Mouse (Mus musculus): ENCODE data around the gene Polg2.
"Not testable (repeated sequence)": the region's sequence is repeated elsewhere in the genome, so short reads cannot be mapped to it uniquely, and the experiment has no call there.

The Polg2 gene

DNA sequence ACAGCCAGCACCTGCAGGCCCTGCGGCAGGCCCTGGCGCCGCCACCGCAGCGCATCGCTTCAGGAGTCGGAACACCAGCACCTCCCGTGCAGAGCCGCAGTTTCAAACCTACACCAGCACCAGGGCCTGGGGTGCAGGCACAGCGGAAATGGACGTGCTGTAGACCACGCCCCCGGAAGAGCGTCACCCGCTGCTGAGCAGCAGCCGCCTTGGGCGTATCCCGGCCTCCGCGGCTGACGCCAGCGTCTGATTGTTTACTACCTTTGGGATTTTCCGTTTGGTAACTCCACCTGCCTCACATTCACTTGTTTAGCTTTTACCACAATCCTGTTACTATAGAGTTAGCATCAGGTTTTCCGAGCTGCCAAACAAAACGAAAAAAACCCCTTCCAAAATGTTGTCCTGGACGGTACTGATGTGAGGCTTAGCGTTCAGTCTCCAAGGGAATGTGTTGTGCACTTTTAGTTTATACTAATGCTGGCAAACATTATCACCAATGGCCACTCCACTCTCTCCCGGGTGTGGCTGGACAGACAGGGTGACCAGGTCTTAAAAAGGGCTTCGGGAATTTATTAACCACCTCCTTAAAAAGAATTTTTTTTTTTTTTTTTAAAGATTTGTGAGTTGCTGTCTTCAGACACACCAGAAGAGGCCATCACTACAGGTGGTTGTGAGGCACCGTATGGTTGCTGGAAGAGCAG, at the start of gene Polg2:
TSS of gene Polg2 (minus strand) at position 150 of the 701 bp plus-strand sequence.
- in situ Hi-C loops (cut with MboI) = loop anchor here (5.0 kb wide), 1 partner anchor 32 kb away; no protein-coding TSS in a partner anchor

DNA sequence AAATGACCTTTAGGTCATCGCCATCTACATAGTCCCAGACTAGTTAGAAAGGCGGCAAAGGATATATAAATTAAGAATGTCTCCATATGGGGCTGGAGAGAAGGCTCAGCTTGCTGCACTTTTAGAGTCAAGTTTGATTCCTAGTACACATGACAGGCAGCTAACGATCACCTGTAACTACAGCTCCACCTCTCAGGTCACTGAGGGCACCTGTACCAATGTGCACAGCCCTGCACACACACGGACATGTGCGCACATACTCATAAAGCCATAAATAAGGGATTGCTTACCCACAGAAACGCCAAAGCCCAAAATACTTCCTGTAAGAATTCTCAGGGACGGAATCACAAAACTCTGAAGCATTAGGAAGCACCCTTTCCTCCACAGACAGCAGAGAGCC, 48.7 kb upstream of the Polg2 start:
- in situ Hi-C loops (cut with MboI) = no loop called here

- in situ Hi-C loops (cut with MboI) = no loop called here
These were observed 45.1 kb upstream of the Polg2 start for GRCm38 (mm10) chr11:106824403-106824802.

GRCm38 (mm10) chr11:106823741-106824140, 44.4 kb upstream of the Polg2 start:
- in situ Hi-C loops (cut with MboI) = no loop called here

- in situ Hi-C loops (cut with MboI) = no loop called here
These were observed 43.6 kb upstream of the Polg2 start for GRCm38 (mm10) chr11:106822911-106823310.

GRCm38 (mm10) chr11:106822491-106822890, 43.2 kb upstream of the Polg2 start:
- in situ Hi-C loops (cut with MboI) = no loop called here

DNA sequence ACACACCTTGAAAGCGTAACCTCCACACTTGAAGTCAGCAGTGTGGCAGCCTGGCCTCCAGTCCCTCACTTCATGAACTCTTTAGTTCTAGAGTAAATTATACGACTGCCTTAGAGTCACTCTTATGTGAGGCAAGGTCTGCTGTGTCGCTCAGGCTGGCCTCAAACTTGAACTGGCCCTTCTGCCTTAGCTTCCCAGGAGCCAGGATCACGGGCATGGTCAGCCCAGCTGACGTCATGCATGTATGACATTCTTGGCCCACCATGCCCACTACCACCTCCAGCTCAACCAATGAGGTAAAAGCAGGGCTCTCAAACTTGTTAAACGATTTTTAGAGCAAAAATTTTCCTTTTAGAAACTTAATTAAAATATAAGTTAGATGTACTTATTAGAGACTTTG, 42.1 kb upstream of the Polg2 start:
- in situ Hi-C loops (cut with MboI) = no loop called here

DNA sequence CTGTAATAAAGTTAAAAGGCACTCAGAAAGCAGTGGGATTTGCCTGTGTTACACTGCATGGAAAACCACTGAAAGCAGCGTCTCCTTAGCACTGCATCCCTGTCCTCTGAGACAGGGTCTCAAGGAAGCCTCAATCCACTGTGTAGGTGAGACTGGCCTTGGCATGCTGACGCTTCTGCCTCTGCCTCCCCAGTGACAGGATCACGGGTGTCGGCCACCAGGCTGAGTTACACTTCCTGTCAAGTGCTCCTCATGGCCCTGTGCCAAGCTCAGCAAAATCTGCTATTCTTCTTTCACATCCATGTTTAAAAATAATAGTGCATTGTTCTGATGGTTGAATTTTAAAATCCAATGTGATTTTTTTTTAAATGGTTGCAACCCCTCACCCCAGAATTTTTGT, 41.6 kb upstream of the Polg2 start:
- in situ Hi-C loops (cut with MboI) = no loop called here

- in situ Hi-C loops (cut with MboI) = no loop called here
These were observed 40.9 kb upstream of the Polg2 start for GRCm38 (mm10) chr11:106820252-106820651.

DNA sequence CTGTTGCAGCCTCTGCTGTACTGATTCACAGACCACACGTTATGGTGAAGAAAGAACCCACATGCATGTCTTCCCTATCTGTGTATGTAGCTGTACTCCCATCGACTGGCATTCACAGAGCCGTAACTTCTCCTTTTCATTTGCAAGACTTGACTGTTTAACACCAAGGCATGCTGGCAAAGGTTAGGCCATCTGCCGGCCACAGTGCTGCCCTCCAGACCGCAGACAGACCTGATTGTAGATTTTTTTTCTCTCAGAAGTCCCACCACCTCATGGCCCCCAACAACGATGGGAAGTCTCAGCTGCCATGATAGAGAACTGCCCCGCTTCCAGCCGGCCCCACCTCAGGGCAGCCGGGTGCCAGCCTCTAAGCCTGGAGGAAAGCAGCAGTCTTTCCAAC, 40.3 kb upstream of the Polg2 start:
- in situ Hi-C loops (cut with MboI) = no loop called here

- in situ Hi-C loops (cut with MboI) = no loop called here
These were observed 39.0 kb upstream of the Polg2 start for GRCm38 (mm10) chr11:106818341-106818740.

DNA sequence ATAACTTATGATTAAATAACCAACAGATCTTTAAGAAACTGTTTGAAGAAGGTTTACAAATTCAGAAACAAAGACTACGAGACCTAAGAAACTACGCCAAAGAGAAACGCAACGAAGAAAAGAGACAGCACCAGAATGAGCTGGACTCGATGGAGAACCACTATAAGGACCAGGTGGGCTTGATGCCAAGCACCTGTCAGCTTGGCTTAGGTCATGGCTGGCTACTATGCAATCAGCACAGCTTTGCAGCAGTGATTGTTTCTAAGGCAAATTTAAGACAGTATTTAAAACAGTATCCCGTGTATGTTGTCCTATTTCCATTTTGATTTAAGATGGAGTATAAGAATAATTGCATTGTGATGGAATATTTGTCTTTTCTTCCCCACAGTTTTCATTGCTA, 38.5 kb upstream of the Polg2 start:
- in situ Hi-C loops (cut with MboI) = no loop called here

DNA sequence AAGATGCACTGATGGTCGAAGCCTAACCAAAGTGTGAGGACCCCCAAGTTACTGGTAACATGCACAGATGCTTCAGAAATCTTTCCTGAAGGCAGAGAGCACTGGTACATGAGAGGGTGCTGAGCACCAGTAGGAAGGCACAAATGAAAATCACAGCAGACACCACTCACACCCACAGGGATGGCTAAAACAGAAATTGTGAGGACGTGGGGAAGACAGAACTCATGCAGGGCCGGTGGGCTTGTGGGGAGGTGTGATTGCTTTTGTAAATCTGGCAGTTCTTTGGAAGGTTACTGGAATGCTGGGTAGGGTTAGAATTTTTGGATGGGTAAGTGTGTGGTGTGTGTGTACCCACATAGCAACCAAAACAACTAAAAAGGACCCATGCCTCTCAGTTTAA, 37.8 kb upstream of the Polg2 start:
- in situ Hi-C loops (cut with MboI) = no loop called here

DNA sequence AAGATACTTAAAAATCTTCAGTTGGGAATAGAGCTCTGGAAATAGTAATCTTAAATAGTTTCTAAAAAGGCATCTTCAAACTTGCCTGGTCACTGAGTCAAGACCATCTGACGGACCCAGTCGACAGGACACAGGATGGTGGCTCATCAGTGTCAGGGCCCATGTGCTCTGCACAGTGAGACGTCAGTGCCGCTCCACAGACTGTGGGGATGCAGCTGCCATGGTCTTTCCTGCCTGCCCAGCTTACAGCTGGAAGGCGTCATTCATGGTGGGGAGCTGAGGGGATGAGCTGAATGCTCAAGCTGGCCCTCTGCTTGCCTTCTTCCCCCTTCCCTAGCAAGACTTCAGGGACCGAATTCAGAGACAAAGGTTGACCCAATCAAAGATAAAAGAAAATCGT, 37.0 kb upstream of the Polg2 start:
- in situ Hi-C loops (cut with MboI) = no loop called here

- in situ Hi-C loops (cut with MboI) = no loop called here
These were observed 36.4 kb upstream of the Polg2 start for GRCm38 (mm10) chr11:106815761-106816160.

GRCm38 (mm10) chr11:106815331-106815730, 36.0 kb upstream of the Polg2 start:
- in situ Hi-C loops (cut with MboI) = no loop called here

DNA sequence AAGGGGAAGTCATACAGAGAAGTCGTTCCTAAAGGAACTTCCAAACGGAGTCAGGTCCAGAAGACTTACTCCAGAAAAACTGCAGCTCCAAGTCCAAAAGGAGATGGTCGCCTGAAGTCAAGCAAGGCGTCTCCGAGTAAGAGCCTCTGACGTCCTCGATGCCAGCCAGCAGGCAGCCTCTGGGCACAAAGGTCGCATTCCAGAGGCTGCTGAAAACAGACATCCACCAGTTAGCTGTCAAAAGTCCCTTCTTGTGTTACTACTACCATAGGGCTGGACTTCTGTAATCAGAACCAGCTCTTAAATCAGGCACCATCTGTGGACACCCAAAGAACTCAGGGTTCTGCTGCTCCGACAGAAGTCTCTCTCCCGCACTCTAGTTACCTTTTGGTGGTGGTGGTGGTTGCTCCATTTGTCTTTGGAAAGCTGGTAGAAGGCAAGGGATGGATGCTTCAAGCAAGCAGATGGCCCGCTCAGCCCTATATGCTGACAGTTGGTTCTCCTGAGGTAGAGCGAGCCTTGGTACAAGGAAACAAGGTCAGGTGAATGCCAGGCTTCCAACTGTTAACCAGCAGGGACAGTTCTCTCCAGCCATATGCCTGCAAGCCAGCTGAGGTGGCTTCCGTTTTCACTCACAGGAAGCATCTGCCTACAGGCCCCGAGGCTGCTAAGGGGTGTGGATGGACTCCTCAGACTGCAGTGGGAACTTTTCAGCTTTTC, 35.4 kb upstream of the Polg2 start:
- in situ Hi-C loops (cut with MboI) = no loop called here

DNA sequence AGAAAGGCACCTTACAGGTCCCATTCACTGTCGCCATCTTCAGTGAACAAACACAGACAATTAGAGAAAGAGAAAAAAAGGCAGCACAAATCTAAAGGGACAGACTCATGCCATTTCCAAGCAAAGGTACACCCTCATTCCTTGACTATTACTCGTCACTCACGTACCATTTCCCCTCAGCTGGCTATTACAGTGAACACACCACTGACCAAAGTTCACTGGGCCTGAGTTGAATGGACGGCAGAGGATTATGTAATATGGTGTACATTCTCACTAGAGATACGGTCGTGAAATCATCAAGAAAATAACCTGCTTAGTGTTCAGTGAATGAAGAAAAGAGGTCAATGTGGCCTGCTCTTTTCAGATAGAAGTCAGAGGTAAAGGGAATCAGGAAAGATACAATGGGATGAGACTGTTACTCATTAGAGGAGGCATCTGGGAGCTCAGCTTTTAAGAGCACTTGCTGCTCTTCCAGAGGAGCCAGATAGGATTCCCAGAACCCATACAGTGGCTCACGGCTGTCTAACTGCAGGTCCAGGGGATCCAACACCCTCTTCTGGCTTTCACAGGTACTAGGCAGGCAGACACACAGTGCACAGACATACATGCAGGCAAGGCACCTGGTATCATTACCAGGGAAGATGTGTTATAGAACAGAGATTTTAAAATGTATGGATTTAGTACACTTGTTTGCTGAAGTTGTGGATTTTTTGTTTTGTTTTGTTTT, 33.2 kb upstream of the Polg2 start:
- in situ Hi-C loops (cut with MboI) = no loop called here

- in situ Hi-C loops (cut with MboI) = not testable (repeated sequence)
These were observed 28.1 kb upstream of the Polg2 start for GRCm38 (mm10) chr11:106807442-106807841.

DNA sequence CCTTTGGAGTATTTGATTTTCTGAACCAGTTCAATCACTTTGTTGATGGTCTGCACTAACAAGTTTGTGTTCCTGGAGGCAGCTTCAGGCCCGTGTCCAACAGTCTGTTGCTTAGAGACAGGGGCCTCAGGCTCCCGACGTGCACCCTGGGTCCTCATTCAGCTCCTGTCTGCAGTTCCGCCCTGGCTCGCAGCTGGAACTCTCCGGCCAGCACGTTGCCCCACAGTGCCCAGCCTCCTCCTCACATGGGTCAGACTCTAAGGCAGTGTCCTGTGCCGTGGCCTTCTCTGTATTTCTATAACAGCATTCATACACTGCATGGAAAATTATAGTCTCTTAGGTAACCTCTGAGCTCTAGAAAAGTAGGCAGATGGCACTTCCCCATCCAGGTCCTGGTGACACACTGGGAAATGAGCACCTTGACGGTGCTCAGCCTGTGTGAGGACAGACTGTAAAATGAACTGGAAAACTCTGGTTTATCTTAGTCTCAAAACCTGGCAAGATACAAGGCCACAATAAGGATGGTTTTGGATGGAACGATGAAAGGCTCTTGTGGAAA, 22.8 kb upstream of the Polg2 start:
- in situ Hi-C loops (cut with MboI) = no loop called here

DNA sequence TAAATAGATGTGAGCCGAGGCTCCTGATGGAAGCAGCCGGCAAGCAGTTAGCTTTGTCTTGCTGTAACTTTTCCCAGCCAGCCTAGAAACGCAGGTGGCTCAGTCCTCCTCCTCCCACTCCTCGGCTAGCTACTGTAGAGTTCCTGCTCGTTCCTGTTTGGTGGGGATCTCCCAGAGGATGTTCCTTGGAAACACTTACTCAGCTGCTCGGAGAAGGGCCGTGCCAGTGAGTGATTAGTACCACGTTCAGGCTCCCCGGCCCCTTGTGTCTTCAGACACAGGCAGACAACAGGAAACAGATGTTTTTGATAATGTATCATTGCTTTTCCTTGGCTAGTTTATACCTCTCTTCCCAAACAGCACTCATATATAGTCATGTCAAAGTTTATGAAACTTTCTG, 16.3 kb upstream of the Polg2 start:
- in situ Hi-C loops (cut with MboI) = no loop called here

GRCm38 (mm10) chr11:106793846-106794245, 14.5 kb upstream of the Polg2 start:
- in situ Hi-C loops (cut with MboI) = no loop called here

- in situ Hi-C loops (cut with MboI) = no loop called here
These were observed 10.3 kb upstream of the Polg2 start for GRCm38 (mm10) chr11:106789649-106790048.
